Mouse (Mus musculus) adrenal gland, postnatal 36 days (tissue): ENCODE measurements around the gene Ppp6r1. TPM values are rescaled to one million over a fixed set of nuclear protein-coding genes. Genes with fewer than 3 reads are reported as not detected.

Experiments
- DNase-seq, 2 experiments: peaks; one replicate each; pipeline ENCODE4 v3.0.0; 2021; ENCODE audit warnings: mixed read lengths in 1 of 2
- long read RNA-seq, 2 experiments: library from polyadenylated mRNA; stranded (forward); transcript quantifications; one replicate each; pipeline ENCODE4 v2.0.0; 2021; ENCODE audit warnings: borderline sequencing depth in 2 of 2
- total RNA-seq, 2 experiments: library from RNA; stranded (reverse); gene quantifications; 2 replicates each; pipeline ENCODE4 v1.2.3; 2021

The Ppp6r1 gene
- 10 to 100 TPM; 82.6 to 89.5 TPM for total RNA-seq
- long read RNA-seq, experiment 1, transcript Ppp6r1-201 (24 exons, 3,862 nt), result major isoform, 25 of 40 reads
- long read RNA-seq, experiment 1, partial matches to known transcripts, result 7 of 40 reads
- long read RNA-seq, experiment 1, other reads (novel, unspliced or antisense), result 8 of 40 reads
- long read RNA-seq, experiment 2, transcript Ppp6r1-201 (24 exons, 3,862 nt), result major isoform, 16 of 27 reads
- long read RNA-seq, experiment 2, partial matches to known transcripts, result 2 of 27 reads
- long read RNA-seq, experiment 2, other reads (novel, unspliced or antisense), result 9 of 27 reads

DNA sequence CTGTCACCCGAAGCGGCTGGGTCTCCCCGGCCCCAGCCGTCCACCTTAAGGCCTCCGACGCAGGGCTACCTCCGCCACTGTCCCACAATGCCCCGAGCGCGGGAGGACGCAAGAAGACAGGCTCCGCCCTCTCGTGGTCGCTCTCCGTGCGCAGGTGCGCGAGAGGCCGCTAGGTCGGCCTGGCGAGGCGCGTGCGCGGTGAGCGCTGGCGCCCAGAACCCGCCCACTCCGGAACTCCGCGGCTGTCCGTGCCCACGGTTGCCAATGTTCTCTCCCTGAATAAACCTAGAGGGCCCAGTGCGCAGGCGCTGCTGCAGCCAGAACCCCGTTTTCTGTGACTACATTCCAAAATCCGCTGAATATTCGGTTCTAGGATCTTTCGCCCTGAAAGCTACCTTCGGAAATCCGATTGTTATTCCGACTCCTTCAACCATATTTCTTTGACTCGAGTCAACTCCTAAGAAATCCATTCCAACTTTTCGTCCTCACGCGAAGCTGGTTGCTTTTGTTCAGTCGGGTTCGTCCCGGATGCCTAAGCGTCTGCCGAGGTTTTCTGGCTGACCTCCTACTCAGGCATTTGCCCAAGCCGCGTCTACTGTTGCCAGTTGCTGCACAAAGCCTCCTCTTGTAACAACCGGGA, at the start of gene Ppp6r1:
Ppp6r1 (minus strand) TSS at position 108 of the 640 bp plus-strand sequence.
- DNase-seq, result peak; percentile 98

DNA sequence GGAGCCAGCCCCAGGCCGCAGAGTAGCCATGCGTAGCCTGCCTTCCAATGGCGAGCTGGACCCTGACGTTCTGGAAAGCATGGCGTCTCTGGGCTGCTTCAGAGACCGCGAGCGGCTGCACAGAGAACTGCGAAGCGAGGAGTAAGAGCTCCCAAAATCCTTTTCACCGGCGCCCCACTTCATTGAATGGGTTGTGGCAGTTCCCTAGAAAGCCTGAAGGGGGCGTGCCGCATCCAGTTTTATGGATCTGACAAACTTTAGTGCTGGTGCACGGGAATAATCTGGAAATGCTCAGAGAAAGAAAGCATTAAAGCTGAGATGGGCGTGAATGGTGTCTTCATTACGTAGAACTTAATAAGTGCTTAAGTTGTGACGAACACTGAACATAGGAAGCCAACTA, 46.3 kb upstream of the Ppp6r1 start:
- peak; percentile 41 to 59 for DNase-seq

DNA sequence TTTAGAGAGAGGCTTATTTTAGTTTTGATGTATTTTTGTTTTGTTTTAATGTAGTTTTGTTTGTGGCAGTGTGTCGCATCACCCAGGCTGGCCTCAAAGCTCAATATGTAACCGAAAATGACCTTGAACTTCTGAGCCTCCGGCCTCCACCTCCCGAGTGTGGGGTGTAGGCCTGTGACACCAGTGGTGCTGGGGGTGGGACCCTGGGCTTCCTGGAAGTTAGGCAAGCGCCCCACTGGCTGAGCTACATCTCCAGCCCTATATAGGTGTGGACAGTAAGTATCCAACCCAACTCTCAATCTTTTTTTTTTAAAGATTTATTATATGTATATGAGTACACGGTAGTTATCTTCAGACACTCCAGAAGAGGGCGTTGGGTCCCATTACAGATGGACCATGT, 44.4 kb upstream of the Ppp6r1 start:
- no peak for DNase-seq

DNA sequence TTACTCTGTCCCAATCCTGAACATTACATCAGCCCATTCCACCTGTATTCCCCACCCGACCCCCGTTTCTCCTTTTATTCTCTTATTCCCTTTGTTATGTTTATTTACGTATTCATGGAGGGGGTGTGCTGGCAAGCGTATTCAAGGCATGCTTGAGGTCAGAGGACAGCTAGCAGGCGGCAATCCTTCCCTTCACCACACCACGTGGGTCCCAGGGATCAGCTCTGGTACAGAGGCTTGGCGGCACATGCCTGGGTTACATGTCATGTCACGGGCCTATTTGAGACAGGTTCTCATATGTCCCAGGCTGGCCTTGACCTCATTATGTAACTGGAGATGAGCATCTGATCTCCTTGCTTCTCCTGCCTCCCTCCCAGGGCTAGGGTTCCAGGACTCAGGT, 43.5 kb upstream of the Ppp6r1 start:
- no peak for DNase-seq

DNA sequence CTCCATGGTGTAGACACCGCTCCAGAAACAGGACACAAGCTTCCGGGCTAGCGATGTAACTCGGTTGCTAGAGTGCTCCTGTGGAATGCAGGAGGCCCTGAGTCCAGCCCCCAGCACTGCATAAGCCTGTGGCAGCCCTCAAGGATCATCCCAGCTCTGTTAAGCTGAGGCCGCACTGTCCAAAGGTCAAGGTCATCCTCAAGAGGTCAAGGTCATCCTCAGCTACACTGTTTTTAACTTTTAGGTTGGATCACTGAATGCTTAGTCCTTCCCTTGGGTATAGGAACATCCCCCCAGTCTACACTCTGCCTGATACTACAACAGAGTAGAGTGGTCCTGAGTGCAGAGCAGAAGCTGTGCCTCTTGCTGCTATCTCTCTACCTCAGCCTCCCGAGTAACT, 34.2 kb upstream of the Ppp6r1 start:
- DNase-seq, result no peak

DNA sequence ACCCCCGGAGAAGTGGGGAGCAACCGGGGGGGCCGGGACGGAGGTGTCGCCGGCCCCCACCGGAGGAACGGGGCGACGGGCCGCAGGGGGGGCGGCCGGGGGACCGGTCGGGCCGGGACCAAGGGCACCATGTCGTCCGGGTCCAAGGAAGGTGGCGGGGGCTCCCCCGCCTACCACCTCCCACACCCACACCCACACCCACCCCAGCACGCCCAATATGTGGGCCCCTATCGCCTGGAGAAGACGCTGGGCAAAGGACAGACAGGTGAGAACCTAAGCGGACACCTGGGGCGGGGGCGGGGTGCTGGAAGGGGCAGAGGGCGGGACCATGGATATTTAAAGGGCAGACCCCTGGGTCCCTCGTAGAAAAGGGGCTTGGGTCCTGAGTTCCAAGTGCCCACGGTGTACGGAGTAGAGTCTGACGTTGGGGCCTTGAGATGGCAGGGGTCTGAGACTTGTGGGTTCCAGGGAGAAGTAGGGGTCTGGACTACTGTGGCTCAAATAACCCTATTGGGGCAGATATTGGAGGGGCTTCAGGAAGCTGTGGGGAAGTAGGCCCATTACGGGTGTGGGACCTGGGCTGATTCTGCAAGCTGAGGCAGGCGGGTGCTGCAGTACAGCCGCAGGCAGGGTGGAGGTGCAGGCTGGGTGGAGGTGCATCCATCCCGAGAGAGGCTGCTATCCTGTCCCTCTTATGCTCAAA, 32.3 kb upstream of the Ppp6r1 start:
- DNase-seq, result no peak

DNA sequence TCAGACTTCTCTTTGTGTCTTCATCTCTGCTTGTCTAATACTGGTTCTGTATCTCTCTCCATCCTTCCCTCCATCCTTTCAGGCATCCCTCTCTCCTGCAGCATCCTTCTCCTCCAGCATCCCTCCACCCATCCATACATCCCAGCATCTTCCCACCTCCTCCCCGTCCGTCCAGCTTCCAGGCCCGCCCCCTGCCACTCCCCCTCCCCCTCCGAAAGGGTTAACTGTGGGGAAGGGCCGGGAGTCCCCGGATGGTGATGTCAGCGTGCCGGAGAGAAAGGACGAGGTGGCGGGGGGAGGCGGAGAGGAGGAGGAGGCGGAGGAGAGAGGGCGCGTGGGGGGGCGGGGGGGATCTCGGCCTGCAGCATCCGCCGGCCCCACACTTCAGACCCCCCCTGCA, 31.6 kb upstream of the Ppp6r1 start, which contains the start of gene Brsk1:
Brsk1 (plus strand) TSS at position 218 of the 400 bp plus-strand sequence.
- peak; percentile 61 to 80 for DNase-seq

DNA sequence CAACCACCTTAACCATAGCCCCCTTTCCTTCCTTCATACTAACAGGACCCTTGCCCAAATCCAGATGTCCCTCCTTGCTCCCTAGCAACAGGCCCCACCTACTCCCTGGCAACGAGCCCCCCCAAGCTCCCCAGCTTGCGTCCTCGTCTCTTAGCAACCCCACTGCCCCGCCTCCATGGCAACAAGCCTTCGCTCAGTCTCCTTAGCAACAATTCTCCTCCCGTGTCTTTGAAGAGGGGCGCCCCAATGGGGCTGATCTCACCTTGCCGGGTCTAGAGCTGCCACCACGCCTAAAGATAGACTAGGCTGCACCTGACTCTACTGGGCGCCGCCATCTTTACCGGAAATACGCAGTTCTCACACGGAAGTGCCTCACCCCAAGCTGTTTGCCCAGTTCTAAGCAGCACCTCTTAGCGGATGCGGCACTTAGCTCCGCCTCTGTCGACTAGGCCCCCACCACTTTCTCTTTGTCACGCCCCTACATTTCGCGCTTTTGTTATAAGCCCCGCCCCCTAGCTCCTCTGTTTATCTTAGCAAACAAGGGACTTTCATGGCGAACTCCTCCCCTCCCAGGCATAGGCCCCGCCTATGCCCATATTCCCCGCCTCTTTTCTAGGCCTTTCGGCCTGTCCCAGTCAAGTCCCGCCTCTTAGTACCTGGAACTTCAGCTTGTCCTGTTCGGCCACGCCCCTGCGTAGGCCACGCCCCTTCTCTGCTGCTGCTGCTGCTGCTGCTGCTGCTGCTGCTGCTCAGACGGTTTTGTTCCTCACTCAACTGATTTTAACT, 26.0 kb upstream of the Ppp6r1 start, which contains the start of gene Hspbp1:
Hspbp1 (minus strand) TSS at position 437 of the 786 bp plus-strand sequence.
- peak; percentile 93 to 97 for DNase-seq

DNA sequence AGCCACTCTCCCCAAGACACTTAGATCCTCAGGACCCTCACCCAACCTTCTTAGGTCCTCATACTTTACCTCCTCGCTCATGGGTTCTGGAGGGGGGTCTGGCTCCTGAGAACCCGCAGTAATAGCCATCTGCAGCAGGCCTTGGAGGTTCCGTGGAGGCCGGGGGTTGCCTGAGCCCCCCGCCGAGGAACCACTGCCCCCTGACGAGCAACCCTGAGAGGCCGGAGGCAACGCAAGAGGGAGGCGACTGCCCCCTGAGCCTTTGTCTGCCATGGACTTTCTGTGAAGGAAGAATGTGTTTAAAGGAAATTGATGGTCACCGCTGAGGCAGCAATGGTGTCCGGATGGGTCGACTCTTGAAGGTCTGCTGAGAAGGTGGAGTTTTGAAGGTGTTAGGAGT, 25.4 kb upstream of the Ppp6r1 start:
- no peak for DNase-seq

DNA sequence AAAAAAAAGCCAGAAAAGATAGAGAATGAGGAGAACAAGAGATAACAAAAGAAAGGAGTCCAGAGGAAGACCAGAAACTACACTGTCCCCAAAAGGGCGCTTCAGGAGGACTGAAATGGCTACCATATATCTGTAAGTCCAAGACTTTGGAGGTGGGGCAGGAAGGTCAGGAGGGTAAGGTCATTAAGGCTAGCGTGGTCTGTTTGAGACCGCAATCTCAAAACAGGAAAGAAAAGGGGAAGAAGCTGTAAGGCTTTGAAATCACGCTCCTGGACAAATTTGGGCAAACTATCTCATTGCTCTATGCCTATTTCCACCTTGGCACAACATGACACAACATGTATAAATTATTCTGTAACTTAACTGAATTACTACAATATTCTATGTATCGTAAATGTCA, 24.5 kb upstream of the Ppp6r1 start:
- DNase-seq, result no peak

DNA sequence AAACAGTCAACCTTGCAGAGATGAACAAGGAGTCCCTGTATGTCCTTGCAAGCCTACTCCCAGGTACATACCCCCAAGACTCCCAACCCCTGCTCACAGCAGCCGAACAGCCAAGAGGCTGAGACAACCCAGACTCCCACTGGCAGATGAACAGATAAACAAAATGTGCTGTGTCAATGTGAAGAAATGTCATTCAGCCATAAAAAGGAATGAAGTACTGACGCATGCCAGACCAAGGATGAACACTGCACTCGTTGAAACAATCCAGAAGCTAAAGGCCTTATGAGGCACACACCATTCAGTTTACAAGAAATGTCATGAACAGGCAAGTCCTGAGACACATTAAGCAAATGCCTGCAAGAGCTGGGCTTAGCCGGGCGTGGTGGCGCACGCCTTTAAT, 16.4 kb upstream of the Ppp6r1 start:
- DNase-seq, result no peak

DNA sequence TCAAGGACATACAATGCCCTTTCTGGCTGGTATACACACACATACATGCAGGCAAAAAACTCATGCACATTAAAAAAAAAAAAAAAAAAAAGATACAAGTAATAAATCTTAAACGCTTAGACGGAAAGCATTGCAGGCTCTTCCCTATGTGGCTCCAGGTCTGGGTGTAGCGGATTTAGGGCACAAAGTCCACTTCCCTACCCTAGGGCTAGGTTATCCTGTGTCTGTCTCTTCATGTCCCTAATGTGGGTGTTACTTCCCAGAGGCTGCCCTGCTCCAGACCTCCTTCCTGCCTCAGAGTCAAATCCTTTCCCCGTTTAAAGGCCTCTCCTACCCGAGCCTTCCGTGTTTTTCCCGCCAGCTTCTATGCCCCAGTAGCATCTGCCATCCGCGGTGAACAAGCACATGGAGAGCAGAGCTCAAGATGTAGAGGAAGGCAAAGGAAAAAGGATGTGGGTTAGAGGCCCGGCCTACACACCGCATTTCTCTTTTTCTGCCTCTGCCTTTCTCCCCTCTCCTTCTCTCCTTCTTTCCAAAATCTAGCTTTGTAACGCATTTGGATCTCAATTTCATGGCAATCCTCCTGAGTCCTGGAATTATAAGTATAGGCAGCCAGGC, 15.4 kb upstream of the Ppp6r1 start:
- DNase-seq, result no peak

DNA sequence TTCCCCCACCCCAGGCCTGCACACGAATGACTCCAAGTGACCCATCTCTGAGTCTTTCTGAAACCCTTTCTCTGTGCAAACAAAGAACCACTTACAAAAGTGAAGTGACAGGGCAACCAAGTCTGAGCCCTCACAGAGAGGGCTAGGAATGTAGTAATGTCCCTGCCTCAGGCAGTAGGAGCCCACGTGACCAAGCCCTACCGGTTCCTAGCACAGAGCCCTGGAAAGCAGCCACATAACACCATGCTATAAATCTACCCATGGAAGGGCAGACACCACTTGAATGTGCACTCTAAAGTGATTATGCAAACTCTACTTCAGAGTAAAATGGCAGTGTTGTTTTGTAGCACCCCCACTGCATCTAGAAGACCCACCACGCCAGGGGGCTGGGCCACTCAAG, 13.1 kb upstream of the Ppp6r1 start:
- DNase-seq, result peak; percentile 70 to 76

DNA sequence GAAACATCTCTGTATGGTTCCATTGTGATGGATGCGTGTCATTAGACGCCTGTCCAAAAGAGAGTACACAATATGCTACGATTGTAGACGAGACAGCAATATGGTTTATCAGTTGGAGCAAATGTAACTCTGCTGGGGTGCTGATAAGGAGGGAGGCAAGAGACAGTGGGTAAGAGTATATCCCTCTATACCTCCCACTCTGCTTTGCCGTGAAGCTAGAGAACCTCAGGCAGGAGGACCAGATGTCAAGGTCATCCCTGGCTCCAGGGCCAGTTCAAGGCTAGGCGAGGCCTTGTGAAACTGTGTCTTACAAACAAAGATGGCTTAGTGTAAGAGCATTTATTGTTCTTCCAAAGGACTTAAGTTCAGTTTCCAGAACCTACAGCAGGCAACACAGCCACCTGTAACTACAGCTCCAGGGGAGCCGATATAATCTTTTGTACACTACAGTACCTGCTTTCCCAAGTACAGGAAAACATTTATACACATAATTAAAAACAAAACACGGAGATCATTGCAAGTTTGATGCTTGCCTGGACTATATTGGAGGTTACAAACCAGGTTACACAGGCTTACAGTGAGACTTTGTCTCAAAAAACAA, 11.9 kb upstream of the Ppp6r1 start:
- no peak for DNase-seq

DNA sequence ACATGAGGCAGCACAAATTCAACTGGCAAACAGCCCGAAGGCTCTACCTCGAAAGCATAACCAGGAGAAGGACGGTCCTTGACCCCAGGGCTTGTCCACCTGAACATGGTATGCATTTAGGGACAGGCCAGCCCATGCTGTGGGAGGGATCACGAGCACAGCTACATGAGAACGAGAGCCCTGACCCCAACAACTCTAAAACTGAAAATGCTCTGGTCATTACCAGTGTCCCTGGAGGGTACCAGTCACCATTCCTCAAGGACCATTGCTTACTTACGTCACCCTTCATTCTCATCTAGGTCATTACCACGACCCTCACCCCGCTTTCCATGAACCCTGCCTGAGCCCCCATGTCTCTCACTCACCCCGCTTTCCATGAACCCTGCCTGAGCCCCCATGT, 10.3 kb upstream of the Ppp6r1 start:
- DNase-seq, result no peak

DNA sequence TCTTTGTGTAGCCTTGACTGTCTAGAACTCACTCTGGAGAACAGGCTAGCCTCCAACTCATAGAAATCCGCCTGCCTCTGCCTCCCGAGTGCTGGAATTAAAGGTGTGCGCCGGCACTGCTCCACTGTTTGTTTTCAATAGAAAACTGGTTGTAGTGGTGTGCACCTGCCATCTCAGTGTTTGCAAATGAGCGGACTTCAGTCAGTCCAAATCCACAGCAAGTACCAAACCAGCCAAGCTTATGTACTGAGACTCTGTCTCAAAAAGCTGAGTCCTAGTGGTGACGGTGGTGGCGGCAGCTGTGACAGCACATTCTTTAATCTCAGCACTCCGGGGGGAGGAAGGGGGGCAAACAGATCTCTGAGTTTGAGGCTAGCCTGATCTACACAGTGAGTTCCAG, 9.7 kb upstream of the Ppp6r1 start:
- no peak for DNase-seq

DNA sequence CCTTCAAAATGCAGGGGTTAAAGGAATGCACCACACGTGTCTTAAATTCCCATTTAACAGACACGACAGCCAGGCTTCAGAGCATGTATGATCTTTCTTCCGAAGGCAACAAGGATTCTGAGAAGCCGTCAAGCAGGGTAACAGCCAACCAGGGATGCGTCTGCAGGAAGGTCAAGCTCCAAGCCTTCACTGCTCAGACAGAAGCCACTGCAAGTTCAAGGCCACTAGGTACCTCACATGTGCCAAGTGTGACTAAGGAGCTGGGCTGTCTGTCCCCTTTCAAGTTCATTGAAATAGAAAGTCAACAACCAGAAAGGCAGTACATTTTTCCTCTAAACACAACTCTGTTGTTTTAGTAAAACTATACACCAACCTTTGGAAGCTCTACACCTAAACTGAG, 8.1 kb upstream of the Ppp6r1 start:
- peak; percentile 52 to 61 for DNase-seq

DNA sequence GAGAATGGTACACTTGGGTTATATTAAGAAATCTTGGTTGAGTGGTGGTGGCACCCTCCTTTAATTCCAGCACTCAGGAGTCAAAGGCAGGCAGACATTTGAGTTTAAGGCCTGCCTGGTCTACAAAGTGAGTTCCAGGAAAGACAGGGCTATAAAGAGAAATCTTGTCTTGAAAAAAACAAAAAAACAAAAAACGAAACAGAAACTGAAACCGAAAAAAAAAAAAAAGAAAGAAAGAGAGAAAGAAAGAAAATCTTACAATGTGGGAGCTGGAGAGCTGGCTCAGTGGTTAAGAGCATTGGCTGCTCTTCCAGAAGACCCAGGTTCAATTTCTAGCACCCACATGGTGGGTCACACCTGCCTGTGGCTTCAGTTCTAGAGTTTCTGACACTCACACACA, 4.9 kb upstream of the Ppp6r1 start:
- no peak for DNase-seq

DNA sequence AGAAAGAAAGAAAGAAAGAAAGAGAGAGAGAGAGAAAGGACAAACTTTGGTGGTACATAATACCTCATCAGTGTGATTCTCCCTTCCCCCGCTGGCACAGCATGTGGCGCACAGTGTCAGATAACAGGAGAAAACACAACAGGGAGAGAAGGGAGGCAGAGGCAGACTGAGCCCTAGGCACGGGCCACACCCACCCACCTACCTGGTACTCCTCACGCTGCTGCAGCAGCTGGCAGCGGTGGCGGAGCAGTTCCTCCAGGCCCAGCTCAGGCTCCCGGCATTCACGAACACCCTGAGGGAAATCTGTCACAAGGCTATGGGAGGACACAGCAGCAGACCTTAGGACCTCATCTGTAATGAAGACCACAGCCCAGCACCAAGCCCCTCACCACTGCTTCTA, 4.4 kb upstream of the Ppp6r1 start:
- no peak for DNase-seq

DNA sequence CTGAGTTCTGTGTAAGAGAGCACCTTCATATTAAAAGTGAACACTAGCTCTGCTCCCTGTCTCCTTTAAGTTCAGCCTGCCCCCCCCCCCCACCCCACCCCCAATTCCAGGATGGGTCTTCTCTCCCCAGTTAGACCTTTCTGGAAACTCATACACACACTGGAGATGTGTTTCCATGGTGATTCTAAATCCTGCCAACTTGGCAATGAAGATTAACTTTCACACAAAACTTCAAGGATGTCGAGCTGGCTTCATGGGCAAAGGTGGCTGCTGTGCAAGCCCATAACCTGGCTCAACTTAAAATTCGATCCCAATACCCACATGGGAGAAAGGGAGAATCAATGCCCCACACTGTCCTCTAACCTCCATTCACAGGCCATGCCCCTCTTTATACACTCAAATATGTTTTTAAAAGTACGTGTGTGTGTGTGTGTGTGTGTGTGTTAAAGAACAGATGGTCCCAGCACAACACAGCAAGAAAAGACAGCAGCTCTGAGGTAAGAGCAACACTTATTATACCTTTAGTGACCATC, 1.2 kb upstream of the Ppp6r1 start:
- DNase-seq, result no peak
